Mouse (Mus musculus) kidney, postnatal 0 days (tissue): ENCODE results near the gene Clca3a1. TPM values are rescaled to one million over a fixed set of nuclear protein-coding genes. Genes with fewer than 3 reads are reported as not detected.

Experiments
- ATAC-seq: fragments of 200-750 bp; cut with Nextera tagmentation; replicated peaks from 2 replicates; pipeline ENCODE4 v1.8.0; 2017; ENCODE audit warnings: low read depth, moderate number of reproducible peaks, moderate TSS enrichment, moderate library complexity; ENCODE audit not compliant: low FRiP score
- DNase-seq: peaks from one replicate; pipeline ENCODE4 v3.0.0-alpha.2; 2016; ENCODE audit warnings: low spot score
- H3K27ac ChIP-seq: fragments of 300-500 bp; sonication (generic); 2 replicates; pipeline ENCODE4 v1.5.1; 2014; ENCODE audit warnings: mild to moderate bottlenecking
- H3K27me3 ChIP-seq: fragments of 300-500 bp; sonication (generic); 2 replicates; pipeline ENCODE4 v1.6.1; 2014; ENCODE audit warnings: low read length, mixed read lengths; ENCODE audit not compliant: insufficient read depth
- H3K36me3 ChIP-seq: fragments of 300-500 bp; sonication (generic); 2 replicates; pipeline ENCODE4 v1.6.1; 2014; ENCODE audit warnings: low read length, mixed read lengths; ENCODE audit not compliant: insufficient read depth
- H3K4me1 ChIP-seq: fragments of 300-500 bp; sonication (generic); replicated peaks from 2 replicates; pipeline ENCODE4 v1.6.1; 2014; ENCODE audit warnings: antibody characterized with exemption, low read length, mixed read lengths; ENCODE audit not compliant: insufficient read depth
- H3K4me2 ChIP-seq: fragments of 300-500 bp; sonication (generic); 2 replicates; pipeline ENCODE4 v1.6.1; 2014; ENCODE audit warnings: mild to moderate bottlenecking, low read length, moderate library complexity, mixed read lengths
- H3K4me3 ChIP-seq: fragments of 300-500 bp; sonication (generic); replicated peaks from 2 replicates; pipeline ENCODE4 v1.5.1; 2014; ENCODE audit warnings: low read depth, low read length
- H3K9ac ChIP-seq: fragments of 300-500 bp; sonication (generic); 2 replicates; pipeline ENCODE4 v1.6.1; 2014; ENCODE audit warnings: low read depth, low read length
- H3K9me3 ChIP-seq: fragments of 300-500 bp; sonication (generic); replicated peaks from 2 replicates; pipeline ENCODE4 v1.6.1; 2016; ENCODE audit warnings: low read length, inconsistent platforms, mixed read lengths
- CTCF ChIP-seq: IDR thresholded peaks from 2 replicates; pipeline ENCODE4 v1.5.1; 2016; ENCODE audit warnings: antibody characterized with exemption, low read depth, mild to moderate bottlenecking, moderate library complexity
- WGBS: fragments of 180-500 bp; shearing (Covaris S2); extraction: QIAGEN DNeasy Blood & Tissue Kit; methylation state at CpG from one replicate; pipeline ENCODE4 v1.1.7; 2014; 5-methylcytosine and 5-hydroxymethylcytosine counted together
- polyA plus RNA-seq: library from polyadenylated mRNA; unstranded; fragments of >200 nt; fragmentation: Nextera tagmentation; extraction: Ambion mirVana; gene quantifications from 2 replicates; pipeline ENCODE4 v1.2.1, GENCODE M21; 2015

Clca3a1 gene
- polyA plus RNA-seq, 1 experiment from 2014 or later, result 20.4 TPM

- ATAC-seq (no peak), DNase-seq (no peak)
- no peak for TF ChIP-seq CTCF
- 78% methylated on average over 8 of the region's 8 CpGs for WGBS
- no peak overlapping the region for H3K4me2 ChIP-seq
- no peak overlapping the region for H3K27ac ChIP-seq
- peaks cover 9% of the 10 kb centered on the region; the same call in 1 of the 2 replicates for H3K36me3 ChIP-seq
- no peak overlapping the region for H3K9ac ChIP-seq
- no peaks in the 10 kb centered on the region for H3K27me3 ChIP-seq
- no peaks in the 10 kb centered on the region for H3K9me3 ChIP-seq
- H3K4me1 ChIP-seq, result peaks cover 15% of the 10 kb centered on the region; the same call in 1 of the 2 replicates
- no peak overlapping the region for H3K4me3 ChIP-seq
Observed at GRCm38 (mm10) chr3:144714606-144715005, 46.2 kb downstream of the Clca3a1 start.

GRCm38 (mm10) chr3:144714126-144714525 lies 46.7 kb downstream of the Clca3a1 start:
- WGBS, result 44% methylated on average over 7 of the region's 7 CpGs
- Histone ChIP-seq H3K36me3 (peaks cover 9% of the 10 kb centered on the region; the same call in 1 of the 2 replicates), H3K27me3 (no peaks in the 10 kb centered on the region), H3K27ac (no peak overlapping the region), H3K4me2 (no peak overlapping the region), H3K9me3 (no peaks in the 10 kb centered on the region), H3K4me1 (peaks cover 15% of the 10 kb centered on the region; the same call in 1 of the 2 replicates), H3K9ac (no peak overlapping the region), H3K4me3 (no peak overlapping the region)
- no peak for DNase-seq
- no peak for ATAC-seq
- TF ChIP-seq CTCF, result no peak

DNA sequence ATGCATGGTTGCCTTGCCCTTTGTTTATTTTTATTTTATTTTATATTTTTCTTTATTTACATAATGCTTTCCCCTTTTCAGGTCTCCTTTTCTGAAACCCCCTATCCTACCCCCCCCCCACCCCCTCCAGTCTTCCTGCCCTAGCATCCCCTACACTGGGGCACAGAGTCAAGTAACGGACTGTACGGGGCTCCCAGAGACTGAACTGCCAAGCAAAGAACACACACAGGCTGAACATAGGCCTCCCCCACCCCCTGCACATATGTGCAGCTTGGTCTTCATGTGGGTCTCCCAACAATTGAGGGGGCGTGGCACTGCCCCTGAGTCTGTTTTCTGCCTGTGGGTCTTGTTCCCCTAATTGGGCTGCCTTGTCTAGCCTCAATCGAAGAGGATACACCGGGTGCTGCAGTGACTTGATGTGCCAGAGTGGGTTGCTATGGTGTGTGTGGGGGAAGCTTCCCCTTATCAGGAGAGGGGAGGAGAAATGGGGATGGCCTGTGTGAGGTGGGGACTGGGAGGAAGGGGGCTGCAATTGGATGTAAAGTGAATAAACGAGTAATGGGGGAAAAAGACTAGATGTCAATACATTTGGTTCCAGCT lies 49.1 kb downstream of the Clca3a1 start:
- Histone ChIP-seq H3K27ac (no peak overlapping the region), H3K4me1 (0 out of 2 replicates have a peak, but pooled peaks cover 4% of the 10 kb centered on the region), H3K4me3 (no peak overlapping the region), H3K27me3 (no peaks in the 10 kb centered on the region), H3K9ac (no peak overlapping the region), H3K36me3 (peaks cover 13% of the 10 kb centered on the region; the same call in 1 of the 2 replicates), H3K9me3 (no peaks in the 10 kb centered on the region), H3K4me2 (no peak overlapping the region)
- ATAC-seq, result no peak
- no peak for TF ChIP-seq CTCF
- DNase-seq, result no peak
- 84% methylated on average over 6 of the region's 6 CpGs for WGBS

- no peak for DNase-seq
- no peaks in the 10 kb centered on the region for H3K4me1 ChIP-seq
- H3K4me2 ChIP-seq, result no peak overlapping the region
- no peak overlapping the region for H3K4me3 ChIP-seq
- ATAC-seq, result no peak
- no peaks in the 10 kb centered on the region for H3K9me3 ChIP-seq
- WGBS, result 86% methylated on average over 5 of the region's 5 CpGs
- no peak overlapping the region for H3K27ac ChIP-seq
- H3K36me3 ChIP-seq, result peaks cover 17% of the 10 kb centered on the region
- H3K9ac ChIP-seq, result no peak overlapping the region
- H3K27me3 ChIP-seq, result no peaks in the 10 kb centered on the region
- no peak for TF ChIP-seq CTCF
Observed at GRCm38 (mm10) chr3:144708612-144709011, 52.2 kb downstream of the Clca3a1 start.

GRCm38 (mm10) chr3:144703959-144704358 lies 56.8 kb downstream of the Clca3a1 start:
- 87% methylated on average over 6 of the region's 6 CpGs for WGBS
- H3K4me3 ChIP-seq, result no peak overlapping the region
- DNase-seq (no peak), ATAC-seq (no peak)
- no peak for TF ChIP-seq CTCF
- H3K9ac ChIP-seq, result no peak overlapping the region
- peaks cover 18% of the 10 kb centered on the region for H3K36me3 ChIP-seq
- H3K4me1 ChIP-seq, result no peaks in the 10 kb centered on the region
- H3K27ac ChIP-seq, result no peak overlapping the region
- H3K4me2 ChIP-seq, result no peak overlapping the region
- H3K9me3 ChIP-seq, result no peaks in the 10 kb centered on the region
- H3K27me3 ChIP-seq, result no peaks in the 10 kb centered on the region

DNA sequence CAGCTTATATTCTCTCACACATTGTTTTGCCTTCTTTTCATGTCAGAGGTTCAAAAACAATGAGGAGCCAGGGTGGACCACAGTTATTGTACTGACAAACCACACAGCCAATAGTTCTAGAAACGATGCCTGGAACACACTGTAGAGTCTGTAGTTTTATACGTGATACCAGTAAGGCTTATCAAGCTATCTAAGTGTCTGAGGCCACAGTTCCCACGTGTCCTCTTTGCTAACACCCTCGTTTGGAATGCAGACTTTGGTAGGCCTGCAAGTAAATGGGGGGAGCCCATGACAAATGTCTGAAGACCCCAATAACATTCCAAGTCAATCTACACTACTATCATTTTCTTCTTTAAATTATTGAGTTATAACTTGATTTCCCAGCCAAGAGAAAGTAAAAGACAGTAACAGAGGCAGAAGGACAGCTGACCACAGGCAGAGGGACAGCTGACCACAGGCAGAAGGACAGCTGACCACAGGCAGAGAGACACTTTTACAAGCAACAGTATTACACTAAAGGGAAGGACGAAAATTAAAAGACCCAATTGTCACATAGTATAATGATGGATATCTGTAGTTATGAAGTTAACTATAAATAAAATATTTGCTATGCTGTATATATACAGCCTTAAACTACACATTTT lies 61.9 kb downstream of the Clca3a1 start:
- TF ChIP-seq CTCF, result no peak
- Histone ChIP-seq H3K27ac (no peak overlapping the region), H3K9ac (no peak overlapping the region), H3K4me1 (no peaks in the 10 kb centered on the region), H3K9me3 (no peaks in the 10 kb centered on the region), H3K27me3 (no peaks in the 10 kb centered on the region), H3K36me3 (peaks cover 40% of the 10 kb centered on the region), H3K4me2 (no peak overlapping the region), H3K4me3 (no peak overlapping the region)
- ATAC-seq (no peak), DNase-seq (no peak)
- 85% methylated on average over 5 of the region's 5 CpGs for WGBS
